Mouse (Mus musculus) liver, embryonic 18 days (tissue): ENCODE results near the gene Tfeb. TPM values are rescaled to one million over a fixed set of nuclear protein-coding genes. Genes with fewer than 3 reads are reported as not detected.

Source experiments
- polyA plus RNA-seq: library from polyadenylated mRNA; depleted of rRNA; stranded (reverse); fragments of >200 nt; gene quantifications from 2 replicates; pipeline ENCODE4 v1.2.3, GENCODE M21; 2012; rRNA removed

Gene Tfeb
- polyA plus RNA-seq, result 3.9 and 4.7 TPM in 2 replicates

DNA sequence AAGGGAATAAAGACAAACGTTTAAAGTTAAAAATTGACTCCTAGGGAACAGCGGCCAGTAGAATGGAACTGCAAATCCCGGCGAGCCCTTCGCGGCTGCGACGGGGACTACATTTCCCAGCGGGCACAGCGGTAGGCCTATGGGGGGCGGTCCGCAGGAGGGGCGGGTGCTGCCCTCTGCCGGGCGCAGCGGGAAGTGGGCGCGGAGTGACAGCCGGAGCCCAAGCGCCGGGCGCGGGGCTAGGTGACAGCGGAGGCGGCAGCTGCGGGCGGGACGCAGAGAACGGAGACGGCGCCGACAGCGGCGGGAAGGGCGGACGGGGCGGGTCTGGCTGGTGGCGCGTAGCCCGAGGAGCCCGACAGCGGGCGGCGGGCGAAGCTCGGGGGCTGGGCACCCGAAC, at the start of gene Tfeb:
TSS of gene Tfeb (plus strand) at position 175 of the 400 bp plus-strand sequence.

DNA sequence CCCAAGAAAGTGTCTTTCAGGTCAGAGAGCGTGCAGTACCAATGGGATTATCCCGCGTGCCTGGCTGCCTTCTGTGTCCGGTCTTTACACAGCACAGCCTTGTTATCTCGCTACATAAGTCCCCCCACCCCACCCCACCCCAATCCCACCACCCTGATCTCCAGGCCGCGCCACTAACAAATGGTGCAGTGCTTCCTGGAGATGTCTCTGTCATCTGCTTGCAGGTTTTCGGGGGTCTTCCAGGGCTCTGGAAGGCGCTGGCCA, 48.6 kb upstream of the Tfeb start, which contains the start of gene Tomm6:
TSS of gene Tomm6 (minus strand) at position 43 of the 264 bp plus-strand sequence.

DNA sequence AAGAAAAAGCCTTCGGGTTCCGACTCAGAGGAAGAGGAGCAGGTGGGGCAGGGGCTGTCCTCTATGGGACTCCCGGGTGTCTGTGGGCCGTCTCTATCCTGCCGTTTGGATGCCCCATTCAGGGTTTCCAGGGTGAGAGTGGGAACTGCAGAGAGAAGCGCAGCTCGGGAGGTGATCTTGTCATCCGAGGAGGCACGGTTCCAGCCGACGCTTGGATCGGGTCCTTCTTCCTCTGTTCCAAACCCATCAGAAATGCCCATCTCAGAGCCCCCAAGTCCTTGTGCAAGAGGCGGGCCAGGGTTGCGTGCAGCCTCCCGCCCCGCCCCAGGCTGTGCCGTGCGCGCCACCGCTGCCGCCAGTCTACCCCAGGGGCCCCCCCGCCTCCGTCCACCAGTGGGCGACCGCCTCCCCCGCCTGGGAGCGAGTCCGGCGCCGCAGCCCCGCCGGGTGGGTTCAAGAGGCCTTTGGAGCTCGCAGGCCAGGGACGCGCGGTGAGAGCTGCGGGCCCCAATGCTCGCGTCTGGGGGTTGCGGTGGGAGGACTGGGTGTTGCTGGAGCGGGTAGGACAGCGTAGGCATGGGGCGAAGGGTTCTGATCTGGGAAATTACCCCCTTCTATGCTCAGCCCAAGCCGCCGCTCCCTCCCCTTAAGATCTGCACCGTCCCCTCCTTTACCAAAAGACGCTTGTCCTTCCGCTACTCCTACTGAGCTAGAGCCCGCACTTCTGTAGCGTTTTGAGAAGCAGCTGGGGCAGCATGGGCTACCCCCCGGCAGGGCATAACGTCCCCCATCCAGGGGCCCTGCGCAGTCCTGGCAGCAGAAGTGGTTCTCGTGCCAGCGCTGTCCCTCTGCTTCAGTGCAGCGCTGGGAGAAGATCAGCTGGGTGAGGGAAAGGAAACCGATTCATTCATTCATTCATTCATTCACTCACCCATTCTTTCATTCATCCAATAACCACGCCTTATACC, 47.9 kb upstream of the Tfeb start, which contains the start of gene Frs3:
TSS of gene Frs3 (plus strand) at position 423 of the 968 bp plus-strand sequence.

DNA sequence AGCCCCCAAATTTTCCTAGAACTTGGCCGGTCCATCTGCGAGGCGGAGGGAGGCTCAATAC, 42.6 kb upstream of the Tfeb start, which contains the start of gene Gm21981:
TSS of gene Gm21981 (minus strand) at position 14 of the 61 bp plus-strand sequence.

DNA sequence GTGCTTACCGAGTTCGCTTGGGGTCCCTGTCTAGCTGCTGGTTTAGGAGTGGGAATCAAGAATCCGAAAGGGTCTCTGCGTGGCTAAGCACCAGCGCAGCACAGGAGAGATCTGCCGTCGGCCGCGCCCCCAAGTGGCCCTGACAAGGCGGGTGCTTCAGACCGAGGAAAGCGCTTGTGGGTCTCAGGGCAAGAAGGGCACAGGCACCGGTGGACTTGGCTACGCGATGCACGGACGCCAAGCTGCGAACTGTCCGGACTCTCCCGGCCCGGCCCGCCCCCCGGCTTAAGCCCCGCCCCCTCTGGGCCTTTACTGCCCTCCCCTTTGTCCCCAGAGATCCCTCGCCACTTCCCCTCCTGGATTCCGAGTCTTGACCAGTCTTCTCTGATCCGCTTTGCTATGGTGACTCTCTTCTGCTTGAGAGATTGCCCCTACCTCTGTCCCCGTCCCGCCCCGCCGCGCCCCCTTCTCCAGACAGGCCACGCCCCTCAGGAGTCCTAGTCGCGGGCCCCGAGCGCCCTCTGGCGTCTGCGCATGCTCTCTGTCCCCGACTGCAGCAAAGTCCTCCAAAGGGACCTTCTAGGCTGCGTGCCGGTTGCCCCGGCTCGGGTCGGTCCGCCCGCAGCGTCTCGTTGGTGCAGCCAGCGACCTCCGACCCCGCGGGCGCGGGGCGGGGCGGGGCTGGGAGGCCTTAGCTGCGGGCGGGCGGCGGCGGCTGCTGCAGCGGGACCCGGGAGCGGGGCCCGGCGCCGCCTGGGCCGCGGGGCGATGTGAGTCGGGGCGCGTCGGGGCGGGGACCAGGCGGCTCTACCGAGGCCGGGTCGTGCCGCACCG, 42.1 kb upstream of the Tfeb start, which contains the start of gene Prickle4:
TSS of gene Prickle4 (minus strand) at position 234 of the 834 bp plus-strand sequence.

DNA sequence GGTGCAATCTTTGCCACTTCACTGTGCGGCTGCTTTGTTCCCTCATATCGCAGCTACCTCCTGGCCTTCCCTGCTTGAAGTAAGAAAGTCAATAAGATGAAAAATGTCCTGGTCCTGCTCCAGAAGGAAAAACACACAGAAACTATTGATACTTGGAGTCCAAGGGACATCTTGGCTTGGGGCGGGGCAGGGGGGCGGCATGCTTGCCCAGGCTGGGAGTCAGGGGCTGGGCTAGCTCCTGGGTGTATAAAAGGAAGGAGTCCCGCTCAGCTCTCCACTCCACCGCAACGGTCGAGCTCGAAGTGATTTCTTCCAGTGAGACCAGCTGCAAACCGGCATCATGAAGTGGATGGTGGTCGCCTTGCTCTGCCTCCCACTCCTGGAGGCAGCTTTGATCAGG, 10.3 kb upstream of the Tfeb start, which contains the start of gene Pgc:
TSS of gene Pgc (plus strand) at position 277 of the 400 bp plus-strand sequence.

DNA sequence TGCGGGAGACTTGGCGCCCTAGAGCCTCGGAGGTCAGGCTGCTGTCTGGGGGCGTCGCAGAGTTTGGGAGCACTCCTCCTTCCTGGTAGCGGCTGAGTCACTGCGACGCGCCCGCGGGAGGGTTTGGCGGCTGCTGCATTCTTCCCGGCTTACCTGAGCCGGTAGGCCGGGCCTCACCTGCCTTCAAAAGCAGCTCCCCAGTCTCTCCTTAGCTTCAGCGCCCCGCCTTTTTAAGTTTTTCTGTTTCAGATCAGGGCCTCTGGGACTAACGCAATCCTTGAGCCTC, 97.6 kb downstream of the Tfeb start, which contains the start of gene Mdfi:
TSS of gene Mdfi (minus strand) at position 210 of the 286 bp plus-strand sequence.

Other genes starting within 250 kb of the Tfeb start
- 13.0 and 14.1 TPM in 2 replicates for gene Taf8, start 234.7 kb upstream of the Tfeb start, polyA plus RNA-seq
- 130 and 132 TPM in 2 replicates for gene Ccnd3, start 232.0 kb upstream of the Tfeb start, polyA plus RNA-seq
- gene Bysl, start 125.5 kb upstream of the Tfeb start, polyA plus RNA-seq, result 6.1 and 6.2 TPM in 2 replicates
- 19.4 and 20.9 TPM in 2 replicates for gene Med20, start 125.4 kb upstream of the Tfeb start, polyA plus RNA-seq
- gene Gm20517, start 125.4 kb upstream of the Tfeb start, polyA plus RNA-seq, result 0.40 and 0.60 TPM in 2 replicates
- gene Usp49, start 106.3 kb upstream of the Tfeb start, polyA plus RNA-seq, result 3.5 and 3.8 TPM in 2 replicates
- gene Tomm6, start 48.6 kb upstream of the Tfeb start, polyA plus RNA-seq, result 51.4 and 52.0 TPM in 2 replicates
- 2.8 and 2.9 TPM in 2 replicates for gene Frs3, start 48.0 kb upstream of the Tfeb start, polyA plus RNA-seq
- 0.29 and 0.32 TPM in 2 replicates for gene Gm21981, start 42.6 kb upstream of the Tfeb start, polyA plus RNA-seq
- 0.06 and 0.16 TPM in 2 replicates for gene Prickle4, start 42.3 kb upstream of the Tfeb start, polyA plus RNA-seq
- gene Pgc, start 10.2 kb upstream of the Tfeb start, polyA plus RNA-seq, result 0.02 TPM in 2 replicates
- 10.9 and 14.0 TPM in 2 replicates for gene Mdfi, start 97.7 kb downstream of the Tfeb start, polyA plus RNA-seq
- gene Foxp4, start 187.6 kb downstream of the Tfeb start, polyA plus RNA-seq, result 11.5 and 15.7 TPM in 2 replicates